Mouse (Mus musculus) myocyte (in vitro differentiated cells): ENCODE data around the gene Lrig1. TPM values are rescaled to one million over a fixed set of nuclear protein-coding genes. Genes with fewer than 3 reads are reported as not detected.

ENCODE experiments used
- H3K27me3 ChIP-seq: one replicate; pipeline ENCODE4 v1.6.1; 2011; ENCODE audit not compliant: control insufficient read depth, insufficient read depth, insufficient read length
- H3K36me3 ChIP-seq: one replicate; pipeline ENCODE4 v1.6.1; 2011; ENCODE audit not compliant: control insufficient read depth, insufficient read depth
- H3K4me2 ChIP-seq: one replicate; pipeline ENCODE4 v1.6.1; 2011; ENCODE audit warnings: low read depth, control low read depth
- H3K4me3 ChIP-seq: one replicate; pipeline ENCODE4 v1.5.1; 2011; ENCODE audit warnings: mild to moderate bottlenecking, control low read depth, moderate library complexity
- H3K79me2 ChIP-seq: one replicate; pipeline ENCODE4 v1.6.1; 2011; ENCODE audit not compliant: control insufficient read depth, insufficient read depth
- H3ac ChIP-seq: one replicate; pipeline ENCODE4 v1.6.1; 2011; ENCODE audit not compliant: control insufficient read depth, insufficient read length
- CEBPB ChIP-seq: IDR thresholded peaks from 2 replicates; pipeline ENCODE4 v1.6.1; 2011; ENCODE audit warnings: mild to moderate bottlenecking, moderate library complexity; ENCODE audit not compliant: poor library complexity, insufficient read depth, severe bottlenecking
- E2F4 ChIP-seq: IDR thresholded peaks from one replicate; pipeline ENCODE4 v1.6.1; 2011; ENCODE audit warnings: mild to moderate bottlenecking, control low read depth, moderate library complexity; ENCODE audit not compliant: insufficient read depth
- MAX ChIP-seq: IDR thresholded peaks from one replicate; pipeline ENCODE4 v1.6.1; 2011; ENCODE audit warnings: low read depth, mild to moderate bottlenecking, control low read depth
- MYOD1 ChIP-seq, 3 experiments: IDR thresholded peaks; one replicate each; pipeline ENCODE4 v1.6.1; 2011; ENCODE audit warnings: control low read depth in 2 of 3, low read depth in 2 of 3, mild to moderate bottlenecking in 2 of 3, moderate library complexity in 1 of 3; ENCODE audit not compliant: insufficient read length in 2 of 3, control insufficient read depth in 1 of 3
- MYOG ChIP-seq, 3 experiments: IDR thresholded peaks; one replicate each; pipeline ENCODE4 v1.6.1; 2011; ENCODE audit warnings: control low read depth in 2 of 3, low read depth in 2 of 3, mild to moderate bottlenecking in 2 of 3; ENCODE audit not compliant: insufficient read length in 2 of 3, control insufficient read depth in 1 of 3, insufficient read depth in 1 of 3
- POLR2A ChIP-seq: IDR thresholded peaks from one replicate; pipeline ENCODE4 v1.6.1; 2011; ENCODE audit warnings: low read depth, mild to moderate bottlenecking, control low read depth, moderate library complexity; ENCODE audit not compliant: insufficient read length
- POLR2AphosphoS2 ChIP-seq: IDR thresholded peaks from one replicate; pipeline ENCODE4 v1.6.1; 2011; ENCODE audit warnings: low read depth, control low read depth; ENCODE audit not compliant: insufficient read length
- REST ChIP-seq: IDR thresholded peaks from one replicate; pipeline ENCODE4 v1.6.1; 2011; ENCODE audit warnings: mild to moderate bottlenecking, control low read depth, moderate library complexity; ENCODE audit not compliant: insufficient read depth, insufficient read length
- SRF ChIP-seq: IDR thresholded peaks from one replicate; pipeline ENCODE4 v1.6.1; 2011; ENCODE audit warnings: low read depth; ENCODE audit not compliant: control insufficient read depth, insufficient read length
- TCF12 ChIP-seq: IDR thresholded peaks from one replicate; pipeline ENCODE4 v1.6.1; 2011; ENCODE audit warnings: mild to moderate bottlenecking, control low read depth; ENCODE audit not compliant: poor library complexity, insufficient read depth, severe bottlenecking
- TCF3 ChIP-seq: IDR thresholded peaks from one replicate; pipeline ENCODE4 v1.6.1; 2011; ENCODE audit warnings: low read depth, control low read depth; ENCODE audit not compliant: insufficient read length
- USF1 ChIP-seq: IDR thresholded peaks from one replicate; pipeline ENCODE4 v1.6.1; 2011; ENCODE audit warnings: low read depth, mild to moderate bottlenecking, control low read depth, moderate library complexity
- polyA plus RNA-seq: library from polyadenylated mRNA; unstranded; fragments of >200 nt; fragmentation: generic; extraction: Trizol; gene quantifications from one replicate; pipeline ENCODE4 v1.2.1, GENCODE M21; 2012; ENCODE audit warnings: missing spikeins

Lrig1 gene
- polyA plus RNA-seq, 1 experiment = 22.1 TPM

- TF ChIP-seq CEBPB = no peak
- TF ChIP-seq REST = no peak
- TF ChIP-seq TCF3 = no peak
- TF ChIP-seq POLR2AphosphoS2 = no peak
- TF ChIP-seq MYOG (IDR thresholded peaks at IDR 0.05; ENCODE audit: control insufficient read depth in 1 of 3, insufficient read depth in 1 of 3, insufficient read length in 2 of 3, low read depth in 2 of 3) = no peak
- no peak for TF ChIP-seq POLR2A
- TF ChIP-seq USF1 = no peak
- TF ChIP-seq E2F4 = no peak
- Histone ChIP-seq H3K79me2 (peaks cover 9% of the 10 kb centered on the region), H3K4me3 (no peak overlapping the region), H3K27me3 (no peaks in the 10 kb centered on the region), H3K4me2 (no peak overlapping the region), H3K36me3 (no peaks in the 10 kb centered on the region), H3ac (no peak overlapping the region)
Observed at GRCm38 (mm10) chr6:94631779-94632082, 68.2 kb downstream of the Lrig1 start.

DNA sequence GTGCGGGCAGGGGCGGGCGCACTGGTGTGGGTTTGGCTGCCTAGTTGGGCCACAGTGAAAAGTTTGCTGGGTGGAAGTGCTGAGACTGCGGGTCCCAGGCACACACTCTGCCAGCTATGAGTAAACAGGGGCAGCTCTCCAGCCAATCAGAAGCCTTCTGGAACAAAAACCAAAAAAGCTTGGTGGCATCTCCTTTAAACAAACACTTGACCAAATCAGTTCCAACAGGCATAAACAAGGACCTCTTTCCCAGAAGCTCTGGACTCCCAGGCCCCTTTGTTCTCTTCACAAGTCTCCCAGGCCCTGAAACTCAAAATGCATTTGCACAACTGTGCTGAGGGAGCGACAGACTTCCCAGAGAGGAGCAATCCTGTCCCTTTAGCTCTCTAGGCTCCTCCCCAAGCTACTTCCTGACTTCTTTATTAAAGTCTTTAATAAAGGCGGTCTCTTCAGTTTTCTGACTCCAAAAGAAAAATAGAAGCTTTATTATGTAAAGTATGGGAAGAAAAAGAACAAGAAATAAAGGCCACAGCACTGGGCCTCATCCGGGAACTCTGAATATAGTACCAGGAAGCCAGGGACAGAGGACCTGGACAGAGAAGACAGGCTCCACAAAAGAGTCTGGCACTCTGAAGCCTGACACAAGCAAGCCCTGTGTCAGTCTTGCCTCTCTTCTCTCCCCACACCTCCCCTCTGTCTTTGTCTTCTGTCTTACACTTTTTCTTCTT is 68.7 kb downstream of the Lrig1 start:
- Histone ChIP-seq H3K36me3 (no peaks in the 10 kb centered on the region), H3K4me3 (no peak overlapping the region), H3K79me2 (peaks cover 9% of the 10 kb centered on the region), H3K4me2 (no peak overlapping the region), H3ac (no peak overlapping the region), H3K27me3 (no peaks in the 10 kb centered on the region)
- TF ChIP-seq TCF12 = no peak
- no peak for TF ChIP-seq MYOG (IDR thresholded peaks at IDR 0.05; ENCODE audit: control insufficient read depth in 1 of 3, insufficient read depth in 1 of 3, insufficient read length in 2 of 3, low read depth in 2 of 3)
- TF ChIP-seq MAX = no peak
- TF ChIP-seq MYOD1 (IDR thresholded peaks at IDR 0.05; ENCODE audit: control insufficient read depth in 1 of 3, insufficient read length in 2 of 3, low read depth in 2 of 3) = no peak
- no peak for TF ChIP-seq SRF
- no peak for TF ChIP-seq CEBPB
- TF ChIP-seq POLR2A = no peak
- TF ChIP-seq REST = no peak
- no peak for TF ChIP-seq POLR2AphosphoS2
- TF ChIP-seq E2F4 = no peak
- no peak for TF ChIP-seq USF1
- TF ChIP-seq TCF3 = no peak

- no peak overlapping the region for H3K4me2 ChIP-seq
- H3K36me3 ChIP-seq = peaks cover 10% of the 10 kb centered on the region
- no peak overlapping the region for H3ac ChIP-seq
- H3K27me3 ChIP-seq = no peaks in the 10 kb centered on the region
- TF ChIP-seq E2F4 = no peak
- TF ChIP-seq REST = no peak
- no peak for TF ChIP-seq TCF3
- TF ChIP-seq MYOG (IDR thresholded peaks at IDR 0.05; ENCODE audit: control insufficient read depth in 1 of 3, insufficient read depth in 1 of 3, insufficient read length in 2 of 3, low read depth in 2 of 3) = no peak
- no peak for TF ChIP-seq USF1
- TF ChIP-seq SRF = no peak
- no peak for TF ChIP-seq MAX
- H3K4me3 ChIP-seq = no peak overlapping the region
- peaks cover 9% of the 10 kb centered on the region for H3K79me2 ChIP-seq
Observed at GRCm38 (mm10) chr6:94628787-94629186, 71.2 kb downstream of the Lrig1 start.

GRCm38 (mm10) chr6:94627714-94628595 is 72.0 kb downstream of the Lrig1 start:
- Histone ChIP-seq H3K27me3 (no peaks in the 10 kb centered on the region), H3ac (no peak overlapping the region), H3K4me2 (no peak overlapping the region), H3K36me3 (peaks cover 10% of the 10 kb centered on the region), H3K79me2 (peaks cover 9% of the 10 kb centered on the region), H3K4me3 (no peak overlapping the region)
- TF ChIP-seq MYOD1 (IDR thresholded peaks at IDR 0.05; ENCODE audit: control insufficient read depth in 1 of 3, insufficient read length in 2 of 3, low read depth in 2 of 3) = peak in 2 of 3 experiments; percentile 18 to 29
- no peak for TF ChIP-seq USF1
- no peak for TF ChIP-seq CEBPB

GRCm38 (mm10) chr6:94626807-94627206 is 73.2 kb downstream of the Lrig1 start:
- Histone ChIP-seq H3K4me2 (no peak overlapping the region), H3K4me3 (no peak overlapping the region), H3K27me3 (no peaks in the 10 kb centered on the region), H3K79me2 (peaks cover 5% of the 10 kb centered on the region), H3ac (no peak overlapping the region), H3K36me3 (peaks cover 10% of the 10 kb centered on the region)
- TF ChIP-seq POLR2AphosphoS2 (no peak), CEBPB (no peak), REST (no peak), MAX (no peak), POLR2A (no peak), USF1 (no peak), SRF (no peak), MYOD1 (IDR thresholded peaks at IDR 0.05; ENCODE audit: control insufficient read depth in 1 of 3, insufficient read length in 2 of 3, low read depth in 2 of 3) (no peak)
